20 mouse cellular contexts compared by ENCODE assay signal in genomic region chr15:78535723-78536421, GRCm38 (mm10). TPM values are rescaled to one million over a fixed set of nuclear protein-coding genes. Genes with fewer than 3 reads are reported as not detected.
A peak's percentile ranks its signal among the peaks of the same experiment; 100 is the strongest.
DNase-seq lines count a peak whose midpoint lies in the region; ATAC-seq and TF ChIP-seq lines count a peak whose summit lies in the region.
"Had no signal": no experiment of that assay in that cellular context is flagged by ENCODE, and none has a peak within 500 bp of the region (broad histone marks: within the 10 kb centered on the region; RNA-seq: fewer than 3 reads in every experiment).

No protein-coding gene starts in this region.

- H3K4me1 ChIP-seq in hindbrain, postnatal 0 days (ENCODE audit: insufficient read depth, low read length), result 0 out of 2 replicates have a peak, but pooled peaks cover 2% of the 10 kb centered on the region
- H3K4me1 ChIP-seq in hindbrain, embryonic 11.5 days (replicated peaks; ENCODE audit: control insufficient read depth, insufficient read depth, low read length), result no peaks in the 10 kb centered on the region
- peaks cover 19% of the 10 kb centered on the region for H3K4me1 ChIP-seq in stomach, embryonic 16.5 days (ENCODE audit: control insufficient read depth, insufficient read depth, low read length)
- H3K4me1 ChIP-seq in liver, embryonic 11.5 days (replicated peaks; ENCODE audit: control insufficient read depth, insufficient read depth, low read length), result peaks cover 11% of the 10 kb centered on the region

- DNase-seq in adrenal gland, postnatal 14 days, result peak; percentile 53
- DNase-seq in adrenal gland, postnatal 25 days, result no peak
- DNase-seq in hindbrain, postnatal 0 days (ENCODE audit: low spot score), result peak; percentile 30
- DNase-seq in hindbrain, embryonic 11.5 days (ENCODE audit: low spot score), result no peak
- peak; percentile 48 for DNase-seq in induced T-regulatory cell, adult 2 months (ENCODE audit: low read depth)
- no peak for DNase-seq in gastrocnemius, postnatal 4 days (ENCODE audit: low spot score in 2 of 2)
- no peak for DNase-seq in liver, embryonic 11.5 days (ENCODE audit: low spot score)
- DNase-seq: cerebellum, adult 18-20 months; cerebellum, postnatal 36 days; gastrocnemius, postnatal 36 days; kidney, adult 11 months; lung, adult 18-20 months; lung, postnatal 14 days had no signal

- peak overlapping the region; percentile 24; the same call in 1 of the 2 replicates for H3K9ac ChIP-seq in hindbrain, postnatal 0 days (replicated peaks; ENCODE audit: low read length)
- H3K9ac ChIP-seq in hindbrain, embryonic 11.5 days (ENCODE audit: low read depth, low read length), result no peak overlapping the region
- H3K9ac ChIP-seq in stomach, embryonic 16.5 days (ENCODE audit: low read length), result 0 out of 2 replicates have a peak overlapping the region, but pooled peaks have one; percentile 18
- H3K9ac ChIP-seq in liver, embryonic 11.5 days (ENCODE audit: low read depth, low read length), result no peak overlapping the region
- H3K9ac ChIP-seq: forebrain, embryonic 13.5 days; hindbrain, embryonic 14.5 days had no signal

- no peaks in the 10 kb centered on the region for H3K9me3 ChIP-seq in hindbrain, postnatal 0 days (ENCODE audit: low read length)
- H3K9me3 ChIP-seq in hindbrain, embryonic 11.5 days (ENCODE audit: control insufficient read depth, low read length), result no peaks in the 10 kb centered on the region
- H3K9me3 ChIP-seq in stomach, embryonic 16.5 days (replicated peaks; ENCODE audit: control insufficient read depth, low read length), result no peaks in the 10 kb centered on the region
- H3K9me3 ChIP-seq in liver, embryonic 11.5 days (ENCODE audit: control insufficient read depth, low read length), result no peaks in the 10 kb centered on the region
- H3K9me3 ChIP-seq: forebrain, embryonic 13.5 days; G1E had no signal

- H3K27ac ChIP-seq in hindbrain, postnatal 0 days, result no peak overlapping the region
- no peak overlapping the region for H3K27ac ChIP-seq in hindbrain, embryonic 11.5 days (ENCODE audit: low read depth, low read length)
- peak overlapping the region; percentile 62 for H3K27ac ChIP-seq in stomach, embryonic 16.5 days (ENCODE audit: low read length)
- H3K27ac ChIP-seq in liver, embryonic 11.5 days (ENCODE audit: low read depth, low read length), result no peak overlapping the region
- H3K27ac ChIP-seq: forebrain, embryonic 13.5 days; hindbrain, embryonic 14.5 days; kidney, postnatal 0 days had no signal

- no peak overlapping the region for H3K4me3 ChIP-seq in hindbrain, postnatal 0 days (ENCODE audit: low read length)
- no peak overlapping the region for H3K4me3 ChIP-seq in hindbrain, embryonic 11.5 days (ENCODE audit: low read depth, low read length)
- H3K4me3 ChIP-seq in stomach, embryonic 16.5 days (replicated peaks; ENCODE audit: low read length), result no peak overlapping the region
- no peak overlapping the region for H3K4me3 ChIP-seq in liver, embryonic 11.5 days (ENCODE audit: low read depth, low read length)
- H3K4me3 ChIP-seq: forebrain, embryonic 13.5 days; myocyte had no signal

- ATAC-seq in hindbrain, postnatal 0 days, result no peak
- ATAC-seq in hindbrain, embryonic 11.5 days (ENCODE audit: low FRiP score), result no peak
- no peak for ATAC-seq in stomach, embryonic 16.5 days (ENCODE audit: insufficient read depth, low FRiP score)
- ATAC-seq in liver, embryonic 11.5 days (replicated peaks; ENCODE audit: low FRiP score), result no peak
- ATAC-seq: forebrain, embryonic 13.5 days had no signal

- TF ChIP-seq CTCF in hindbrain, postnatal 0 days (IDR thresholded peaks at IDR 0.05; ENCODE audit: low read depth), result no peak

- H3K4me2 ChIP-seq in hindbrain, postnatal 0 days (ENCODE audit: low read depth, low read length), result no peak overlapping the region
- H3K4me2 ChIP-seq in hindbrain, embryonic 11.5 days (replicated peaks; ENCODE audit: low read depth, low read length), result no peak overlapping the region
- H3K4me2 ChIP-seq in stomach, embryonic 16.5 days (ENCODE audit: low read depth, low read length), result no peak overlapping the region
- no peak overlapping the region for H3K4me2 ChIP-seq in liver, embryonic 11.5 days
- H3K4me2 ChIP-seq: forebrain, embryonic 13.5 days; hindbrain, embryonic 14.5 days had no signal

- WGBS in hindbrain, postnatal 0 days, result 34% methylated on average over 10 of the region's 10 CpGs
- 51% methylated on average over 10 of the region's 10 CpGs for WGBS in hindbrain, embryonic 11.5 days
- WGBS in stomach, embryonic 16.5 days, result 62% methylated on average over 10 of the region's 10 CpGs
- WGBS in liver, embryonic 11.5 days, result 54% methylated on average over 10 of the region's 10 CpGs

- no peaks in the 10 kb centered on the region for H3K36me3 ChIP-seq in hindbrain, postnatal 0 days (ENCODE audit: insufficient read depth, low read length)
- H3K36me3 ChIP-seq in hindbrain, embryonic 11.5 days (ENCODE audit: control insufficient read depth, insufficient read depth, low read length), result no peaks in the 10 kb centered on the region
- H3K36me3 ChIP-seq in stomach, embryonic 16.5 days (ENCODE audit: control insufficient read depth, insufficient read depth, low read length), result no peaks in the 10 kb centered on the region
- no peaks in the 10 kb centered on the region for H3K36me3 ChIP-seq in liver, embryonic 11.5 days (ENCODE audit: control insufficient read depth, insufficient read depth, low read length)
- H3K36me3 ChIP-seq: G1E had no signal

- no peaks in the 10 kb centered on the region for H3K27me3 ChIP-seq in hindbrain, postnatal 0 days (ENCODE audit: insufficient read depth, low read length)
- H3K27me3 ChIP-seq in hindbrain, embryonic 11.5 days (ENCODE audit: control insufficient read depth, insufficient read depth, low read length), result no peaks in the 10 kb centered on the region
- 0 out of 2 replicates have a peak, but pooled peaks cover 5% of the 10 kb centered on the region for H3K27me3 ChIP-seq in stomach, embryonic 16.5 days (ENCODE audit: control insufficient read depth, insufficient read depth, low read length)
- peaks cover 21% of the 10 kb centered on the region for H3K27me3 ChIP-seq in liver, embryonic 11.5 days (replicated peaks; ENCODE audit: control insufficient read depth, insufficient read depth, low read length)
- H3K27me3 ChIP-seq: forebrain, embryonic 13.5 days had no signal

RNA-seq across cellular contexts. Expression of gene C1qtnf6, which starts 4.7 kb away (rescaled TPM):
- total RNA-seq in adrenal gland, postnatal 14 days (2021), result 53.4 and 69.2 TPM in 2 replicates
- 48.7 and 59.4 TPM in 2 replicates for total RNA-seq in adrenal gland, postnatal 25 days (2021)
- 3.1 and 6.1 TPM in 2 replicates for total RNA-seq in hindbrain, postnatal 0 days (2014; rRNA removed)
- polyA plus RNA-seq in hindbrain, postnatal 0 days (2015; fragmentation: Nextera tagmentation; extraction: Ambion mirVana), result 10.0 and 10.2 TPM in 2 replicates
- 11.8 and 12.4 TPM in 2 replicates for polyA plus RNA-seq in hindbrain, embryonic 11.5 days (2014; fragmentation: Nextera tagmentation; extraction: Ambion mirVana)
- 31.3 and 35.6 TPM in 2 replicates for polyA plus RNA-seq in stomach, embryonic 16.5 days (2015; fragmentation: Nextera tagmentation; extraction: Ambion mirVana)
- total RNA-seq in gastrocnemius, postnatal 4 days (2021), result 10 to 100 TPM; 66.7 to 75.1 TPM
- polyA plus RNA-seq in liver, embryonic 11.5 days (2014; fragmentation: Nextera tagmentation; extraction: Ambion mirVana), result 11.4 and 14.0 TPM in 2 replicates
- polyA plus RNA-seq: G1E had no signal

RNA-seq across cellular contexts. Expression of gene Sstr3, which starts 8.6 kb away (rescaled TPM):
- 0.56 and 0.98 TPM in 2 replicates for total RNA-seq in adrenal gland, postnatal 14 days (2021)
- total RNA-seq in adrenal gland, postnatal 25 days (2021), result 0.58 and 0.76 TPM in 2 replicates
- 3.1 and 4.0 TPM in 2 replicates for total RNA-seq in hindbrain, postnatal 0 days (2014; rRNA removed)
- 0.97 and 1.0 TPM in 2 replicates for polyA plus RNA-seq in hindbrain, postnatal 0 days (2015; fragmentation: Nextera tagmentation; extraction: Ambion mirVana)
- polyA plus RNA-seq in hindbrain, embryonic 11.5 days (2014; fragmentation: Nextera tagmentation; extraction: Ambion mirVana), result 0.10 and 0.22 TPM in 2 replicates
- 0.12 and 0.39 TPM in 2 replicates for polyA plus RNA-seq in stomach, embryonic 16.5 days (2015; fragmentation: Nextera tagmentation; extraction: Ambion mirVana)
- under 1 TPM in 1 of 2 experiments, not detected in 1; 0.05 TPM for total RNA-seq in gastrocnemius, postnatal 4 days (2021)
- polyA plus RNA-seq in liver, embryonic 11.5 days (2014; fragmentation: Nextera tagmentation; extraction: Ambion mirVana), result not detected in 2 replicates
- total RNA-seq: gastrocnemius, postnatal 36 days had no signal
- polyA plus RNA-seq: G1E; liver, adult 2 months; myocyte had no signal

RNA-seq across cellular contexts. Expression of gene Rac2, which starts 36.7 kb away (rescaled TPM):
- total RNA-seq in adrenal gland, postnatal 14 days (2021), result 9.0 and 44.5 TPM in 2 replicates
- 2.7 and 4.5 TPM in 2 replicates for total RNA-seq in adrenal gland, postnatal 25 days (2021)
- 2.0 and 3.4 TPM in 2 replicates for total RNA-seq in hindbrain, postnatal 0 days (2014; rRNA removed)
- 5.0 and 6.8 TPM in 2 replicates for polyA plus RNA-seq in hindbrain, postnatal 0 days (2015; fragmentation: Nextera tagmentation; extraction: Ambion mirVana)
- polyA plus RNA-seq in hindbrain, embryonic 11.5 days (2014; fragmentation: Nextera tagmentation; extraction: Ambion mirVana), result 6.4 and 7.6 TPM in 2 replicates
- polyA plus RNA-seq in stomach, embryonic 16.5 days (2015; fragmentation: Nextera tagmentation; extraction: Ambion mirVana), result 21.1 and 26.2 TPM in 2 replicates
- total RNA-seq in gastrocnemius, postnatal 4 days (2021), result 10 to 100 TPM in 1 of 2 experiments, 1 to 10 TPM in 1; 4.6 to 10.2 TPM
- 124 and 126 TPM in 2 replicates for polyA plus RNA-seq in liver, embryonic 11.5 days (2014; fragmentation: Nextera tagmentation; extraction: Ambion mirVana)
- polyA plus RNA-seq: myocyte had no signal

RNA-seq across cellular contexts. Expression of gene Il2rb, which starts 40.8 kb away (rescaled TPM):
- total RNA-seq in adrenal gland, postnatal 14 days (2021), result 0.41 and 4.2 TPM in 2 replicates
- 0.48 and 0.58 TPM in 2 replicates for total RNA-seq in adrenal gland, postnatal 25 days (2021)
- 0.10 and 0.29 TPM in 2 replicates for total RNA-seq in hindbrain, postnatal 0 days (2014; rRNA removed)
- polyA plus RNA-seq in hindbrain, postnatal 0 days (2015; fragmentation: Nextera tagmentation; extraction: Ambion mirVana), result 0.40 and 0.58 TPM in 2 replicates
- not detected in 2 replicates for polyA plus RNA-seq in hindbrain, embryonic 11.5 days (2014; fragmentation: Nextera tagmentation; extraction: Ambion mirVana)
- polyA plus RNA-seq in stomach, embryonic 16.5 days (2015; fragmentation: Nextera tagmentation; extraction: Ambion mirVana), result 0.75 and 0.92 TPM in 2 replicates
- total RNA-seq in gastrocnemius, postnatal 4 days (2021), result under 1 TPM; 0.16 to 0.20 TPM
- 0.07 and 0.31 TPM in 2 replicates for polyA plus RNA-seq in liver, embryonic 11.5 days (2014; fragmentation: Nextera tagmentation; extraction: Ambion mirVana)
- total RNA-seq: gastrocnemius, postnatal 36 days had no signal
- polyA plus RNA-seq: forebrain, embryonic 13.5 days; G1E had no signal

Comparison
In these comparisons a context has a peak if more than half of its experiments do, and no peak if none do; other contexts are left out.
1. DNase-seq: peak in adrenal gland, postnatal 14 days (single experiment), hindbrain, postnatal 0 days (single experiment) and induced T-regulatory cell, adult 2 months (single experiment); none in adrenal gland, postnatal 25 days (single experiment), hindbrain, embryonic 11.5 days (single experiment), gastrocnemius, postnatal 4 days (0 of 2) and liver, embryonic 11.5 days (single experiment).
2. H3K9ac ChIP-seq: peak in hindbrain, postnatal 0 days (single experiment) and stomach, embryonic 16.5 days (single experiment); none in hindbrain, embryonic 11.5 days (single experiment) and liver, embryonic 11.5 days (single experiment).